Mouse (Mus musculus) heart, embryonic 15.5 days (tissue): ENCODE data around the gene Gpr157. TPM values are rescaled to one million over a fixed set of nuclear protein-coding genes. Genes with fewer than 3 reads are reported as not detected.

Experiments
- ATAC-seq: fragments of 200-750 bp; cut with Nextera tagmentation; replicated peaks from 2 replicates; pipeline ENCODE4 v1.8.0; 2017; ENCODE audit warnings: low read depth, moderate TSS enrichment; ENCODE audit not compliant: insufficient number of reproducible peaks, insufficient read depth, low FRiP score
- H3K27ac ChIP-seq: fragments of 300-500 bp; sonication (generic); 2 replicates; pipeline ENCODE4 v1.5.1; 2015; ENCODE audit warnings: mild to moderate bottlenecking, inconsistent platforms
- H3K27me3 ChIP-seq: fragments of 300-500 bp; sonication (generic); 2 replicates; pipeline ENCODE4 v1.6.1; 2015; ENCODE audit warnings: inconsistent platforms
- H3K36me3 ChIP-seq: fragments of 300-500 bp; sonication (generic); 2 replicates; pipeline ENCODE4 v1.6.1; 2015; ENCODE audit warnings: mild to moderate bottlenecking, inconsistent platforms
- H3K4me1 ChIP-seq: fragments of 300-500 bp; sonication (generic); replicated peaks from 2 replicates; pipeline ENCODE4 v1.6.1; 2015; ENCODE audit warnings: inconsistent platforms
- H3K4me2 ChIP-seq: fragments of 300-500 bp; sonication (generic); 2 replicates; pipeline ENCODE4 v1.6.1; 2015; ENCODE audit warnings: inconsistent platforms, mild to moderate bottlenecking, moderate library complexity
- H3K4me3 ChIP-seq: fragments of 300-500 bp; sonication (generic); 2 replicates; pipeline ENCODE4 v1.5.1; 2015; ENCODE audit warnings: mild to moderate bottlenecking, inconsistent platforms
- H3K9ac ChIP-seq: fragments of 300-500 bp; sonication (generic); 2 replicates; pipeline ENCODE4 v1.6.1; 2015; ENCODE audit warnings: mild to moderate bottlenecking, inconsistent platforms
- H3K9me3 ChIP-seq: fragments of 300-500 bp; sonication (generic); replicated peaks from 2 replicates; pipeline ENCODE4 v1.6.1; 2016; ENCODE audit warnings: inconsistent platforms
- WGBS: fragments of 180-500 bp; shearing (Covaris S2); methylation state at CpG from one replicate; pipeline ENCODE4 v1.1.7; 2015; ENCODE audit warnings: mixed read lengths; 5-methylcytosine and 5-hydroxymethylcytosine counted together
- polyA plus RNA-seq: library from polyadenylated mRNA; unstranded; fragments of >200 nt; fragmentation: Nextera tagmentation; extraction: Ambion mirVana; gene quantifications from 2 replicates; pipeline ENCODE4 v1.2.1, GENCODE M21; 2015

Gpr157 gene
- polyA plus RNA-seq, 1 experiment from 2014 or later: 3.1 TPM

- H3K9ac ChIP-seq: no peak overlapping the region
- no peak overlapping the region for H3K4me3 ChIP-seq
- no peaks in the 10 kb centered on the region for H3K36me3 ChIP-seq
- H3K4me2 ChIP-seq: no peak overlapping the region
- no peak overlapping the region for H3K27ac ChIP-seq
- WGBS: 73% methylated on average over 8 of the region's 8 CpGs
- H3K4me1 ChIP-seq: peaks cover 13% of the 10 kb centered on the region
- ATAC-seq: no peak
- no peaks in the 10 kb centered on the region for H3K27me3 ChIP-seq
- no peaks in the 10 kb centered on the region for H3K9me3 ChIP-seq
These were observed 41.4 kb downstream of the Gpr157 start for GRCm38 (mm10) chr4:150128571-150128970.

- H3K4me2 ChIP-seq: no peak overlapping the region
- H3K27ac ChIP-seq: no peak overlapping the region
- H3K36me3 ChIP-seq: no peaks in the 10 kb centered on the region
- no peak; the same call in 1 of the 2 replicates for ATAC-seq
- no peaks in the 10 kb centered on the region for H3K27me3 ChIP-seq
- H3K4me1 ChIP-seq: peaks cover 13% of the 10 kb centered on the region
- 10% methylated on average over 2 of the region's 2 CpGs for WGBS
- H3K9ac ChIP-seq: no peak overlapping the region
- H3K9me3 ChIP-seq: no peaks in the 10 kb centered on the region
- no peak overlapping the region for H3K4me3 ChIP-seq
These were observed 43.5 kb downstream of the Gpr157 start for GRCm38 (mm10) chr4:150130661-150131060.

GRCm38 (mm10) chr4:150132692-150133271 is 45.6 kb downstream of the Gpr157 start:
- Histone ChIP-seq H3K9ac (peak overlapping the region; percentile 28; the same call in 1 of the 2 replicates), H3K4me3 (peak overlapping the region; percentile 39), H3K9me3 (no peaks in the 10 kb centered on the region), H3K36me3 (no peaks in the 10 kb centered on the region), H3K4me1 (peaks cover 15% of the 10 kb centered on the region), H3K27ac (no peak overlapping the region), H3K27me3 (no peaks in the 10 kb centered on the region), H3K4me2 (peak overlapping the region; percentile 63)
- ATAC-seq: no peak
- WGBS: 15% methylated on average over 24 of the region's 24 CpGs

- no peaks in the 10 kb centered on the region for H3K36me3 ChIP-seq
- 76% methylated on average over 7 of the region's 7 CpGs for WGBS
- no peak overlapping the region for H3K4me2 ChIP-seq
- H3K9ac ChIP-seq: no peak overlapping the region
- H3K27ac ChIP-seq: no peak overlapping the region
- H3K9me3 ChIP-seq: no peaks in the 10 kb centered on the region
- H3K27me3 ChIP-seq: no peaks in the 10 kb centered on the region
- H3K4me3 ChIP-seq: no peak overlapping the region
- H3K4me1 ChIP-seq: peaks cover 23% of the 10 kb centered on the region
- no peak for ATAC-seq
These were observed 48.1 kb downstream of the Gpr157 start for GRCm38 (mm10) chr4:150135254-150135653.

- Histone ChIP-seq H3K4me1 (peaks cover 20% of the 10 kb centered on the region), H3K4me3 (no peak overlapping the region), H3K9ac (no peak overlapping the region), H3K27me3 (no peaks in the 10 kb centered on the region), H3K4me2 (0 out of 2 replicates have a peak overlapping the region, but pooled peaks have one; percentile 15), H3K27ac (no peak overlapping the region), H3K36me3 (no peaks in the 10 kb centered on the region), H3K9me3 (no peaks in the 10 kb centered on the region)
- 9% methylated on average over 10 of the region's 10 CpGs for WGBS
- no peak for ATAC-seq
These were observed 49.5 kb downstream of the Gpr157 start for GRCm38 (mm10) chr4:150136693-150137092.

GRCm38 (mm10) chr4:150137368-150138083 is 50.4 kb downstream of the Gpr157 start:
- no peak for ATAC-seq
- no peaks in the 10 kb centered on the region for H3K36me3 ChIP-seq
- H3K4me3 ChIP-seq: no peak overlapping the region
- peak overlapping the region; percentile 57; the same call in 1 of the 2 replicates for H3K4me2 ChIP-seq
- no peaks in the 10 kb centered on the region for H3K9me3 ChIP-seq
- H3K4me1 ChIP-seq: peaks cover 17% of the 10 kb centered on the region
- no peak overlapping the region for H3K27ac ChIP-seq
- H3K27me3 ChIP-seq: no peaks in the 10 kb centered on the region
- H3K9ac ChIP-seq: no peak overlapping the region
- 81% methylated on average over 7 of the region's 7 CpGs for WGBS

GRCm38 (mm10) chr4:150138084-150138543 is 50.9 kb downstream of the Gpr157 start:
- ATAC-seq: peak; percentile 53; the same call in 1 of the 2 replicates
- peaks cover 11% of the 10 kb centered on the region for H3K4me1 ChIP-seq
- H3K9me3 ChIP-seq: no peaks in the 10 kb centered on the region
- 20% methylated on average over 9 of the region's 9 CpGs for WGBS
- H3K27me3 ChIP-seq: no peaks in the 10 kb centered on the region
- H3K4me3 ChIP-seq: peak overlapping the region; percentile 35
- no peak overlapping the region for H3K9ac ChIP-seq
- no peak overlapping the region for H3K27ac ChIP-seq
- H3K36me3 ChIP-seq: no peaks in the 10 kb centered on the region
- peak overlapping the region; percentile 57 for H3K4me2 ChIP-seq

- no peak overlapping the region for H3K9ac ChIP-seq
- no peak for ATAC-seq
- 64% methylated on average over 13 of the region's 13 CpGs for WGBS
- no peaks in the 10 kb centered on the region for H3K36me3 ChIP-seq
- H3K4me1 ChIP-seq: peaks cover 11% of the 10 kb centered on the region
- H3K4me3 ChIP-seq: no peak overlapping the region
- no peak overlapping the region for H3K27ac ChIP-seq
- no peaks in the 10 kb centered on the region for H3K9me3 ChIP-seq
- H3K27me3 ChIP-seq: no peaks in the 10 kb centered on the region
- H3K4me2 ChIP-seq: no peak overlapping the region
These were observed 51.9 kb downstream of the Gpr157 start for GRCm38 (mm10) chr4:150139090-150139489.

- no peak overlapping the region for H3K27ac ChIP-seq
- H3K4me2 ChIP-seq: no peak overlapping the region
- H3K36me3 ChIP-seq: no peaks in the 10 kb centered on the region
- no peaks in the 10 kb centered on the region for H3K27me3 ChIP-seq
- ATAC-seq: no peak
- H3K4me3 ChIP-seq: no peak overlapping the region
- H3K9ac ChIP-seq: no peak overlapping the region
- H3K9me3 ChIP-seq: no peaks in the 10 kb centered on the region
- H3K4me1 ChIP-seq: peaks cover 11% of the 10 kb centered on the region
- 81% methylated on average over 7 of the region's 7 CpGs for WGBS
These were observed 53.2 kb downstream of the Gpr157 start for GRCm38 (mm10) chr4:150140346-150140745.

GRCm38 (mm10) chr4:150144242-150144641 is 57.1 kb downstream of the Gpr157 start:
- Histone ChIP-seq H3K4me3 (no peak overlapping the region), H3K27ac (no peak overlapping the region), H3K9me3 (no peaks in the 10 kb centered on the region), H3K4me1 (no peaks in the 10 kb centered on the region), H3K27me3 (no peaks in the 10 kb centered on the region), H3K9ac (no peak overlapping the region), H3K36me3 (no peaks in the 10 kb centered on the region), H3K4me2 (no peak overlapping the region)
- 21% methylated on average over 12 of the region's 12 CpGs for whole genome bisulfite sequencing
- no peak for ATAC-seq

- Histone ChIP-seq H3K27me3 (no peaks in the 10 kb centered on the region), H3K4me3 (no peak overlapping the region), H3K27ac (no peak overlapping the region), H3K36me3 (no peaks in the 10 kb centered on the region), H3K4me2 (no peak overlapping the region), H3K9ac (no peak overlapping the region), H3K9me3 (no peaks in the 10 kb centered on the region), H3K4me1 (no peaks in the 10 kb centered on the region)
- ATAC-seq: no peak
- 70% methylated on average over 4 of the region's 4 CpGs for WGBS
These were observed 59.1 kb downstream of the Gpr157 start for GRCm38 (mm10) chr4:150146286-150146685.
